Mouse (Mus musculus): ENCODE measurements around the gene Gm21663.
"Not testable (repeated sequence)": the region's sequence is repeated elsewhere in the genome, so short reads cannot be mapped to it uniquely, and the experiment has no call there.

- not testable (repeated sequence) for TF ChIP-seq CTCF (IDR thresholded peaks at IDR 0.05; ENCODE audit: low read depth, low read length); GATA1 (IDR thresholded peaks at IDR 0.05; ENCODE audit: borderline replicate concordance, low read length); POLR2AphosphoS5 (IDR thresholded peaks at IDR 0.05; ENCODE audit: insufficient replicate concordance, low read depth, low read length); GATA2 (IDR thresholded peaks at IDR 0.05; ENCODE audit: borderline replicate concordance, low read depth, low read length); TAL1 (conservative IDR thresholded peaks at IDR 0.05; ENCODE audit: low read depth, low read length)
Measured at GRCm38 (mm10) chr5:25988550-25988949, 46.4 kb upstream of the Gm21663 start, which contains the start of gene Gm21698.
